Mouse (Mus musculus) liver, embryonic 15.5 days (tissue): Measurements from ENCODE around the gene Adgrl4. TPM values are rescaled to one million over a fixed set of nuclear protein-coding genes. Genes with fewer than 3 reads are reported as not detected.
A peak's percentile ranks its signal among the peaks of the same experiment; 100 is the strongest.

ENCODE experiments used
- ATAC-seq: fragments of 200-750 bp; cut with Nextera tagmentation; 2 replicates; pipeline ENCODE4 v1.8.0; 2017; ENCODE audit warnings: moderate number of reproducible peaks, mild to moderate bottlenecking, moderate library complexity; ENCODE audit not compliant: insufficient read depth
- H3K27ac ChIP-seq: fragments of 300-500 bp; sonication (generic); replicated peaks from 2 replicates; pipeline ENCODE4 v1.5.1; 2015; ENCODE audit warnings: mild to moderate bottlenecking, inconsistent platforms
- H3K27me3 ChIP-seq: fragments of 300-500 bp; sonication (generic); 2 replicates; pipeline ENCODE4 v1.6.1; 2015; ENCODE audit warnings: mild to moderate bottlenecking, inconsistent platforms
- H3K36me3 ChIP-seq: fragments of 300-500 bp; sonication (generic); replicated peaks from 2 replicates; pipeline ENCODE4 v1.6.1; 2015; ENCODE audit warnings: moderate library complexity, mild to moderate bottlenecking, inconsistent platforms
- H3K4me1 ChIP-seq: fragments of 300-500 bp; sonication (generic); replicated peaks from 2 replicates; pipeline ENCODE4 v1.6.1; 2015; ENCODE audit warnings: inconsistent platforms
- H3K4me2 ChIP-seq: fragments of 300-500 bp; sonication (generic); 2 replicates; pipeline ENCODE4 v1.6.1; 2015; ENCODE audit warnings: moderate library complexity, mild to moderate bottlenecking, inconsistent platforms
- H3K4me3 ChIP-seq: fragments of 300-500 bp; sonication (generic); replicated peaks from 2 replicates; pipeline ENCODE4 v1.5.1; 2015; ENCODE audit warnings: mild to moderate bottlenecking, inconsistent platforms
- H3K9ac ChIP-seq: fragments of 300-500 bp; sonication (generic); 2 replicates; pipeline ENCODE4 v1.6.1; 2015; ENCODE audit warnings: moderate library complexity, mild to moderate bottlenecking, inconsistent platforms
- H3K9me3 ChIP-seq: fragments of 300-500 bp; sonication (generic); replicated peaks from 2 replicates; pipeline ENCODE4 v1.6.1; 2016; ENCODE audit warnings: inconsistent platforms
- WGBS: fragments of 180-500 bp; shearing (Covaris S2); methylation state at CpG from one replicate; pipeline ENCODE4 v1.1.7; 2015; ENCODE audit warnings: mixed read lengths; ENCODE audit not compliant: insufficient replicate concordance; 5-methylcytosine and 5-hydroxymethylcytosine counted together
- polyA plus RNA-seq: library from polyadenylated mRNA; unstranded; fragments of >200 nt; fragmentation: Nextera tagmentation; extraction: Ambion mirVana; gene quantifications from 2 replicates; pipeline ENCODE4 v1.2.1, GENCODE M21; 2015

Gene Adgrl4
- polyA plus RNA-seq, 1 experiment from 2014 or later, result 4.7 TPM

DNA sequence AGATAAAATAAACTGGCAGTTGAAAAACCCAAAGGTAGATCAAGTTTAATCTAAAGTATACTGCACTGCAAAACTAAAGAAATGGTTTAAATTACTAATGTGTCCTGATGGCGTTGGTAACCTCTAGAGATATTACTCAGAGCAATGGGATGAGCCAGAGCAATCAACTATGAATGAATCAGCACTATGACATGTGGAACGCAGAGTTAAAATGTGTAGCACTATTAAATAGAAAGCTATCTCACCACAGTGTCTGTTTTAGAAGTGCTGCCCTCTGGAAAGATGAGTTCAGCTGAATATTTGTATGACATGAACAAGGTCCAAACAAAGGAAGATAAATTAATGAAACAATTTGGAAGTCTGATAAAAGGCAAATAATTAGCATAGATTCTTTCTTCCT, 6.2 kb upstream of the Adgrl4 start:
- Histone ChIP-seq H3K9me3 (no peaks in the 10 kb centered on the region), H3K27ac (no peak overlapping the region), H3K4me1 (no peaks in the 10 kb centered on the region), H3K36me3 (no peaks in the 10 kb centered on the region), H3K4me2 (no peak overlapping the region), H3K4me3 (no peak overlapping the region), H3K9ac (no peak overlapping the region), H3K27me3 (no peaks in the 10 kb centered on the region)
- ATAC-seq, result no peak
- WGBS, result 37% methylated on average over 2 of the region's 2 CpGs

GRCm38 (mm10) chr3:151438364-151438763, 677 bp downstream of the Adgrl4 start:
- Histone ChIP-seq H3K9me3 (no peaks in the 10 kb centered on the region), H3K27me3 (no peaks in the 10 kb centered on the region), H3K36me3 (no peaks in the 10 kb centered on the region), H3K9ac (no peak overlapping the region), H3K4me2 (no peak overlapping the region), H3K4me3 (peak overlapping the region; percentile 29; the same call in 1 of the 2 replicates), H3K27ac (no peak overlapping the region), H3K4me1 (no peaks in the 10 kb centered on the region)
- ATAC-seq, result no peak
- 22% methylated on average over 5 of the region's 5 CpGs for WGBS

- Histone ChIP-seq H3K9me3 (no peaks in the 10 kb centered on the region), H3K4me2 (no peak overlapping the region), H3K4me1 (no peaks in the 10 kb centered on the region), H3K9ac (no peak overlapping the region), H3K27me3 (no peaks in the 10 kb centered on the region), H3K27ac (no peak overlapping the region), H3K36me3 (no peaks in the 10 kb centered on the region), H3K4me3 (no peak overlapping the region)
- 21% methylated on average over 2 of the region's 2 CpGs for WGBS
- ATAC-seq, result no peak
These were observed 2.3 kb downstream of the Adgrl4 start for GRCm38 (mm10) chr3:151439976-151440375.

- no peak overlapping the region for H3K9ac ChIP-seq
- no peak overlapping the region for H3K4me3 ChIP-seq
- no peaks in the 10 kb centered on the region for H3K36me3 ChIP-seq
- WGBS, result 62% methylated on average over 2 of the region's 2 CpGs
- H3K9me3 ChIP-seq, result no peaks in the 10 kb centered on the region
- no peak overlapping the region for H3K27ac ChIP-seq
- no peaks in the 10 kb centered on the region for H3K4me1 ChIP-seq
- H3K4me2 ChIP-seq, result no peak overlapping the region
- no peaks in the 10 kb centered on the region for H3K27me3 ChIP-seq
- ATAC-seq, result no peak
These were observed 4.3 kb downstream of the Adgrl4 start for GRCm38 (mm10) chr3:151442026-151442425.

- Histone ChIP-seq H3K4me2 (no peak overlapping the region), H3K4me1 (no peaks in the 10 kb centered on the region), H3K36me3 (no peaks in the 10 kb centered on the region), H3K9me3 (no peaks in the 10 kb centered on the region), H3K9ac (no peak overlapping the region), H3K27ac (no peak overlapping the region), H3K4me3 (no peak overlapping the region), H3K27me3 (no peaks in the 10 kb centered on the region)
- ATAC-seq, result no peak
- 49% methylated on average over 5 of the region's 5 CpGs for WGBS
These were observed 5.8 kb downstream of the Adgrl4 start for GRCm38 (mm10) chr3:151443486-151443885.

GRCm38 (mm10) chr3:151444284-151444683, 6.6 kb downstream of the Adgrl4 start:
- no peak for ATAC-seq
- H3K36me3 ChIP-seq, result no peaks in the 10 kb centered on the region
- H3K4me1 ChIP-seq, result no peaks in the 10 kb centered on the region
- no peaks in the 10 kb centered on the region for H3K27me3 ChIP-seq
- H3K4me3 ChIP-seq, result no peak overlapping the region
- 46% methylated on average over 4 of the region's 4 CpGs for WGBS
- no peak overlapping the region for H3K9ac ChIP-seq
- H3K27ac ChIP-seq, result no peak overlapping the region
- no peaks in the 10 kb centered on the region for H3K9me3 ChIP-seq
- H3K4me2 ChIP-seq, result no peak overlapping the region

DNA sequence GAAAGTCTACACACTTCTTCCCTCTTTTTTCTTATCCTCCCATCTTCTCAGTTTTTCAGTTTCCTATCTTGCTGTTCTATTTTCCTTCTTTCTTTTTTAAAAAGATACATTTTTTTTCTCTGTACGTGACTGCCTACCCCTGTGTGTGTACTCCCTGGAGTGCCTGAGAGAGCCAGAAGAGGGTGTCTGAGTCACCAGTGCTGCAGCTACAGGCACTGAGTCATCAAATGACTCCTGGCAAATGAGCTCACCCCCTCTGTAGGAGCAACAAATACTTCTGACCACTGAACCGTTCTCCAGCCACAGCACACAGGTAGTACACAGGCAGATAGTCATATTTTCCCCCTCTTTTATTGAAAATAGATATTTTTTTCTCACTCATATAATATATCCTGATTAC, 8.2 kb downstream of the Adgrl4 start:
- no peaks in the 10 kb centered on the region for H3K9me3 ChIP-seq
- no peaks in the 10 kb centered on the region for H3K27me3 ChIP-seq
- H3K27ac ChIP-seq, result no peak overlapping the region
- H3K9ac ChIP-seq, result no peak overlapping the region
- WGBS, result 32% methylated on average over 2 of the region's 2 CpGs
- ATAC-seq, result no peak
- no peaks in the 10 kb centered on the region for H3K36me3 ChIP-seq
- H3K4me3 ChIP-seq, result no peak overlapping the region
- H3K4me1 ChIP-seq, result no peaks in the 10 kb centered on the region
- H3K4me2 ChIP-seq, result no peak overlapping the region

- Histone ChIP-seq H3K4me3 (no peak overlapping the region), H3K9ac (no peak overlapping the region), H3K36me3 (no peaks in the 10 kb centered on the region), H3K4me1 (no peaks in the 10 kb centered on the region), H3K27ac (no peak overlapping the region), H3K4me2 (no peak overlapping the region), H3K9me3 (no peaks in the 10 kb centered on the region), H3K27me3 (no peaks in the 10 kb centered on the region)
- ATAC-seq, result no peak
- WGBS, result 40% methylated on average over 6 of the region's 6 CpGs
These were observed 17.5 kb downstream of the Adgrl4 start for GRCm38 (mm10) chr3:151454985-151455701.

DNA sequence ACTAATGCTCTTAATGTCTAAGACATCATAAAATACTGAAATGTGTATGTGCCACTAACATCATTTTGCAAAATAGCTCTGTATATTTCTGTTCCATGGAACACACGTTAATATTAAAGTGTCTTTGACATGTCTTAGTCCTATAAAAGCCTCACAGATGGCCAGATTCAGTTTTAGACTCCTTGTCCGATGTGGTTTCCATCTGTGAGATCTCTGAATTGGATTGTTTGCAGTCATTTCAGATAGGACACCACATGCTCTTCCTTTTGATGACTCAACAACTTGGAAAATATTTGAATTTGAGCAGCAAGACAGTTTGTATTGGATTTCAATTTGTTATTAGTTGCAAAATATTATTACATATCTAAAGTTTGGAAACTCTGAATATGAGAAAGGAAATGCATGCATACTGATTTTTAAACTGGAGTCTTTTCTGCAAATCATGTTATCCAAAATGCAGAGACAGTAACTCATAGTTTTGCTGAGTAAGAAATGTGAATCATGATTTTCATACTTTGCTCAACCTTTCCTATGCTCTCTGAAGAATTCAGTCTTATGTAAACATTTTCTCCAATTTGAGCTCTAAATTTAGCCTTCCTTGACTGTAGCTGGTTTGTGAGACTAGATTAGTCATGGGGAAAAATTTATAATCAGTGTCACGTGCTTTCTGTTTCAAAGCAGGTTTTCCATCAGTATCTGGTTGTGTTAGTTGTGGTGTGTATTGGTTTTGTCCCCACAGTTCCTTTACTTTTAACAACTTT, 21.9 kb downstream of the Adgrl4 start:
- no peak overlapping the region for H3K27ac ChIP-seq
- ATAC-seq, result no peak
- no peaks in the 10 kb centered on the region for H3K27me3 ChIP-seq
- WGBS, result 39% methylated on average over 3 of the region's 3 CpGs
- H3K9ac ChIP-seq, result no peak overlapping the region
- no peaks in the 10 kb centered on the region for H3K36me3 ChIP-seq
- no peak overlapping the region for H3K4me3 ChIP-seq
- H3K4me2 ChIP-seq, result no peak overlapping the region
- H3K9me3 ChIP-seq, result no peaks in the 10 kb centered on the region
- no peaks in the 10 kb centered on the region for H3K4me1 ChIP-seq

GRCm38 (mm10) chr3:151465215-151465614, 27.5 kb downstream of the Adgrl4 start:
- ATAC-seq, result no peak
- 31% methylated on average over 4 of the region's 4 CpGs for WGBS
- Histone ChIP-seq H3K4me3 (no peak overlapping the region), H3K27me3 (no peaks in the 10 kb centered on the region), H3K27ac (no peak overlapping the region), H3K9ac (no peak overlapping the region), H3K9me3 (no peaks in the 10 kb centered on the region), H3K36me3 (no peaks in the 10 kb centered on the region), H3K4me2 (no peak overlapping the region), H3K4me1 (no peaks in the 10 kb centered on the region)

GRCm38 (mm10) chr3:151488853-151489252, 51.2 kb downstream of the Adgrl4 start:
- WGBS, result 64% methylated on average over 4 of the region's 4 CpGs

More at GRCm38 (mm10) chr3:151488853-151489252, 51.2 kb downstream of the Adgrl4 start:
- no peak overlapping the region for H3K9ac ChIP-seq
- no peak for ATAC-seq
- H3K36me3 ChIP-seq, result no peaks in the 10 kb centered on the region
- no peak overlapping the region for H3K27ac ChIP-seq
- H3K4me2 ChIP-seq, result no peak overlapping the region
- H3K9me3 ChIP-seq, result no peaks in the 10 kb centered on the region
- H3K4me3 ChIP-seq, result no peak overlapping the region
- H3K27me3 ChIP-seq, result no peaks in the 10 kb centered on the region
- no peaks in the 10 kb centered on the region for H3K4me1 ChIP-seq
